Mouse (Mus musculus): ENCODE results near the gene Ptpn14. TPM values are rescaled to one million over a fixed set of nuclear protein-coding genes. Genes with fewer than 3 reads are reported as not detected.
A peak's percentile ranks its signal among the peaks of the same experiment; 100 is the strongest.

Ptpn14 gene
- polyA plus RNA-seq, 1 experiment from 2014 or later = 56.8 TPM

- no peak for DNase-seq (ENCODE audit: low read depth, low spot score)
- no peak for ATAC-seq
- H3K27me3 ChIP-seq = no peaks in the 10 kb centered on the region
- CTCF ChIA-PET = no interaction called here
- in situ Hi-C loops (cut with MboI; ENCODE audit: low pct_unique_long_range_greater_than_20kb) = no loop called here
- no peak for TF ChIP-seq CTCF (IDR thresholded peaks at IDR 0.05)
- POLR2A ChIA-PET = interaction anchor here (0.7 kb wide), 1 partner anchor 9 kb away, joined by 4 read pairs; no protein-coding TSS in a partner anchor
Measured at GRCm38 (mm10) chr1:189817810-189818209, 89.7 kb downstream of the Ptpn14 start.

GRCm38 (mm10) chr1:189820111-189820510 is 92.0 kb downstream of the Ptpn14 start:
- CTCF ChIA-PET = no interaction called here
- POLR2A ChIA-PET = no interaction called here
- in situ Hi-C loops (cut with MboI; ENCODE audit: low pct_unique_long_range_greater_than_20kb) = no loop called here
- ATAC-seq = no peak
- DNase-seq (ENCODE audit: low read depth, low spot score) = no peak
- TF ChIP-seq CTCF (IDR thresholded peaks at IDR 0.05) = no peak
- H3K27me3 ChIP-seq = no peaks in the 10 kb centered on the region

GRCm38 (mm10) chr1:189824436-189824835 is 96.4 kb downstream of the Ptpn14 start:
- H3K27me3 ChIP-seq = no peaks in the 10 kb centered on the region
- TF ChIP-seq CTCF (IDR thresholded peaks at IDR 0.05) = no peak
- POLR2A ChIA-PET = interaction anchor here (0.7 kb wide), 1 partner anchor 15 kb away, joined by 4 read pairs; no protein-coding TSS in a partner anchor
- in situ Hi-C loops (cut with MboI; ENCODE audit: low pct_unique_long_range_greater_than_20kb) = no loop called here
- DNase-seq (ENCODE audit: low read depth, low spot score) = peak; percentile 63
- peak; percentile 57 for ATAC-seq
- CTCF ChIA-PET = no interaction called here

GRCm38 (mm10) chr1:189830391-189830790 is 102.3 kb downstream of the Ptpn14 start:
- in situ Hi-C loops (cut with MboI; ENCODE audit: low pct_unique_long_range_greater_than_20kb) = no loop called here
- DNase-seq (ENCODE audit: low read depth, low spot score) (no peak), ATAC-seq (no peak)
- H3K27me3 ChIP-seq = no peaks in the 10 kb centered on the region
- POLR2A ChIA-PET = no interaction called here
- CTCF ChIA-PET = interaction anchor here (2.6 kb wide), 1 partner anchor 8 kb away, joined by 6 read pairs; no protein-coding TSS in a partner anchor
- no peak for TF ChIP-seq CTCF (IDR thresholded peaks at IDR 0.05)

GRCm38 (mm10) chr1:189830797-189831232 is 102.7 kb downstream of the Ptpn14 start:
- in situ Hi-C loops (cut with MboI; ENCODE audit: low pct_unique_long_range_greater_than_20kb) = no loop called here
- ChIA-PET POLR2A (no interaction called here), CTCF (interaction anchor here (2.6 kb wide), 1 partner anchor 7 kb away, joined by 6 read pairs; no protein-coding TSS in a partner anchor)
- DNase-seq (ENCODE audit: low read depth, low spot score) (no peak), ATAC-seq (no peak)
- H3K27me3 ChIP-seq = no peaks in the 10 kb centered on the region
- TF ChIP-seq CTCF (IDR thresholded peaks at IDR 0.05) = no peak

GRCm38 (mm10) chr1:189833351-189833750 is 105.3 kb downstream of the Ptpn14 start:
- DNase-seq (ENCODE audit: low read depth, low spot score) = no peak
- ChIA-PET CTCF (no interaction called here), POLR2A (no interaction called here)
- ATAC-seq = no peak
- no peaks in the 10 kb centered on the region for H3K27me3 ChIP-seq
- no peak for TF ChIP-seq CTCF (IDR thresholded peaks at IDR 0.05)
- in situ Hi-C loops (cut with MboI; ENCODE audit: low pct_unique_long_range_greater_than_20kb) = no loop called here

GRCm38 (mm10) chr1:189834166-189834565 is 106.1 kb downstream of the Ptpn14 start:
- no peaks in the 10 kb centered on the region for H3K27me3 ChIP-seq
- no peak for DNase-seq (ENCODE audit: low read depth, low spot score)
- ChIA-PET CTCF (no interaction called here), POLR2A (no interaction called here)
- in situ Hi-C loops (cut with MboI; ENCODE audit: low pct_unique_long_range_greater_than_20kb) = no loop called here
- TF ChIP-seq CTCF (IDR thresholded peaks at IDR 0.05) = no peak
- no peak for ATAC-seq

- CTCF ChIA-PET = interaction anchor here (0.9 to 1.4 kb wide), 3 partner anchors 9 to 37 kb away, joined by 3 to 4 read pairs (median 4); no protein-coding TSS in a partner anchor
- in situ Hi-C loops (cut with MboI; ENCODE audit: low pct_unique_long_range_greater_than_20kb) = no loop called here
- no peak for ATAC-seq
Measured at GRCm38 (mm10) chr1:189846319-189846718, 118.3 kb downstream of the Ptpn14 start.

GRCm38 (mm10) chr1:189849550-189849949 is 121.5 kb downstream of the Ptpn14 start:
- TF ChIP-seq CTCF (IDR thresholded peaks at IDR 0.05) = no peak
- CTCF ChIA-PET = interaction anchor here (0.6 kb wide), 1 partner anchor 856 kb away, joined by 3 read pairs; no protein-coding TSS in a partner anchor
- no peak for DNase-seq (ENCODE audit: low read depth, low spot score)
- POLR2A ChIA-PET = no interaction called here
- in situ Hi-C loops (cut with MboI; ENCODE audit: low pct_unique_long_range_greater_than_20kb) = no loop called here
- H3K27me3 ChIP-seq = no peaks in the 10 kb centered on the region
- no peak for ATAC-seq

More at GRCm38 (mm10) chr1:189846319-189846718, 118.3 kb downstream of the Ptpn14 start:
- POLR2A ChIA-PET = no interaction called here
- no peak for DNase-seq (ENCODE audit: low read depth, low spot score)
- H3K27me3 ChIP-seq = no peaks in the 10 kb centered on the region
- TF ChIP-seq CTCF (IDR thresholded peaks at IDR 0.05) = no peak

- no peak for DNase-seq (ENCODE audit: low read depth, low spot score)
- CTCF ChIA-PET = interaction anchor here (1.2 kb wide), 1 partner anchor 36 kb away, joined by 3 read pairs; no protein-coding TSS in a partner anchor
- no peak for TF ChIP-seq CTCF (IDR thresholded peaks at IDR 0.05)
- in situ Hi-C loops (cut with MboI; ENCODE audit: low pct_unique_long_range_greater_than_20kb) = no loop called here
- POLR2A ChIA-PET = no interaction called here
- ATAC-seq = no peak
- no peaks in the 10 kb centered on the region for H3K27me3 ChIP-seq
Measured at GRCm38 (mm10) chr1:189852051-189852450, 124.0 kb downstream of the Ptpn14 start.

- H3K27me3 ChIP-seq = no peaks in the 10 kb centered on the region
- peak; percentile 73 for ATAC-seq
- ChIA-PET POLR2A (interaction anchor here (0.6 kb wide), 1 partner anchor 15 kb away, joined by 3 read pairs; no protein-coding TSS in a partner anchor), CTCF (interaction anchor here (1.2 to 1.5 kb wide), 2 partner anchors 10 to 35 kb away, joined by 3 read pairs; no protein-coding TSS in a partner anchor)
- no peak for DNase-seq (ENCODE audit: low read depth, low spot score)
- no peak for TF ChIP-seq CTCF (IDR thresholded peaks at IDR 0.05)
- in situ Hi-C loops (cut with MboI; ENCODE audit: low pct_unique_long_range_greater_than_20kb) = no loop called here
Measured at GRCm38 (mm10) chr1:189852456-189852855, 124.4 kb downstream of the Ptpn14 start.

GRCm38 (mm10) chr1:189854646-189855045 is 126.6 kb downstream of the Ptpn14 start:
- H3K27me3 ChIP-seq = no peaks in the 10 kb centered on the region
- POLR2A ChIA-PET = no interaction called here
- DNase-seq (ENCODE audit: low read depth, low spot score) = no peak
- no peak for TF ChIP-seq CTCF (IDR thresholded peaks at IDR 0.05)
- in situ Hi-C loops (cut with MboI; ENCODE audit: low pct_unique_long_range_greater_than_20kb) = no loop called here
- CTCF ChIA-PET = no interaction called here
- no peak for ATAC-seq

Measured in Patski (cell line).